Mouse (Mus musculus): ENCODE data around the gene Edrf1.
"Not testable (repeated sequence)": the region's sequence is repeated elsewhere in the genome, so short reads cannot be mapped to it uniquely, and the experiment has no call there.

Edrf1 gene

GRCm38 (mm10) chr7:133645716-133646115 is 8.4 kb downstream of the Edrf1 start:
- DNase-seq (ENCODE audit: low spot score in 2 of 2): no peak

- no peak for DNase-seq (ENCODE audit: low spot score in 2 of 2)
These were observed 25.1 kb downstream of the Edrf1 start for GRCm38 (mm10) chr7:133662467-133662866.

- DNase-seq (ENCODE audit: low spot score in 2 of 2): no peak
These were observed 31.7 kb downstream of the Edrf1 start for GRCm38 (mm10) chr7:133669071-133669470.

GRCm38 (mm10) chr7:133669946-133670345 is 32.6 kb downstream of the Edrf1 start:
- DNase-seq (ENCODE audit: low spot score in 2 of 2): no peak

- no peak for DNase-seq (ENCODE audit: low spot score in 2 of 2)
These were observed 33.5 kb downstream of the Edrf1 start for GRCm38 (mm10) chr7:133670846-133671245.

- no peak for DNase-seq (ENCODE audit: low spot score in 2 of 2)
These were observed 38.7 kb downstream of the Edrf1 start for GRCm38 (mm10) chr7:133676002-133676401.

GRCm38 (mm10) chr7:133678716-133679115 is 41.4 kb downstream of the Edrf1 start:
- DNase-seq (ENCODE audit: low spot score in 2 of 2): no peak

GRCm38 (mm10) chr7:133679439-133679838 is 42.1 kb downstream of the Edrf1 start:
- DNase-seq (ENCODE audit: low spot score in 2 of 2): no peak

GRCm38 (mm10) chr7:133679961-133680360 is 42.6 kb downstream of the Edrf1 start, which contains the start of gene Mmp21:
Gene Mmp21 (minus strand): TSS chr7:133680061.
- no peak for DNase-seq (ENCODE audit: low spot score in 2 of 2)

GRCm38 (mm10) chr7:133683626-133684025 is 46.3 kb downstream of the Edrf1 start:
- no peak for DNase-seq (ENCODE audit: low spot score in 2 of 2)

- no peak for DNase-seq (ENCODE audit: low spot score in 2 of 2)
These were observed 46.8 kb downstream of the Edrf1 start for GRCm38 (mm10) chr7:133684110-133684509.

- no peak for DNase-seq (ENCODE audit: low spot score in 2 of 2)
These were observed 47.4 kb downstream of the Edrf1 start for GRCm38 (mm10) chr7:133684701-133685100.

- DNase-seq (ENCODE audit: low spot score in 2 of 2): not testable (repeated sequence)
These were observed 48.3 kb downstream of the Edrf1 start for GRCm38 (mm10) chr7:133685644-133686043.

GRCm38 (mm10) chr7:133698021-133698709 is 60.8 kb downstream of the Edrf1 start:
- DNase-seq (ENCODE audit: low spot score in 2 of 2): no peak

- DNase-seq (ENCODE audit: low spot score in 2 of 2): no peak
These were observed 62.5 kb downstream of the Edrf1 start for GRCm38 (mm10) chr7:133699885-133700284.

GRCm38 (mm10) chr7:133701366-133701765 is 64.0 kb downstream of the Edrf1 start:
- no peak for DNase-seq (ENCODE audit: low spot score in 2 of 2)

- DNase-seq (ENCODE audit: low spot score in 2 of 2): no peak
These were observed 65.0 kb downstream of the Edrf1 start for GRCm38 (mm10) chr7:133702333-133702732.

- no peak for DNase-seq (ENCODE audit: low spot score in 2 of 2)
These were observed 66.6 kb downstream of the Edrf1 start for GRCm38 (mm10) chr7:133703906-133704305.

GRCm38 (mm10) chr7:133707301-133707700 is 70.0 kb downstream of the Edrf1 start:
- no peak for DNase-seq (ENCODE audit: low spot score in 2 of 2)

GRCm38 (mm10) chr7:133715387-133715786 is 78.0 kb downstream of the Edrf1 start:
- DNase-seq (ENCODE audit: low spot score in 2 of 2): no peak

- no peak for DNase-seq (ENCODE audit: low spot score in 2 of 2)
These were observed 81.2 kb downstream of the Edrf1 start for GRCm38 (mm10) chr7:133718580-133718979.

- DNase-seq (ENCODE audit: low spot score in 2 of 2): no peak
These were observed 83.3 kb downstream of the Edrf1 start for GRCm38 (mm10) chr7:133720616-133721015.

Measured in frontal cortex, postnatal 10 days (tissue).